Mouse (Mus musculus): ENCODE measurements around the gene Nat14. TPM values are rescaled to one million over a fixed set of nuclear protein-coding genes. Genes with fewer than 3 reads are reported as not detected.

Nat14 gene
- polyA plus RNA-seq (2017; shearing (Covaris generic)) = 0.90 TPM

DNA sequence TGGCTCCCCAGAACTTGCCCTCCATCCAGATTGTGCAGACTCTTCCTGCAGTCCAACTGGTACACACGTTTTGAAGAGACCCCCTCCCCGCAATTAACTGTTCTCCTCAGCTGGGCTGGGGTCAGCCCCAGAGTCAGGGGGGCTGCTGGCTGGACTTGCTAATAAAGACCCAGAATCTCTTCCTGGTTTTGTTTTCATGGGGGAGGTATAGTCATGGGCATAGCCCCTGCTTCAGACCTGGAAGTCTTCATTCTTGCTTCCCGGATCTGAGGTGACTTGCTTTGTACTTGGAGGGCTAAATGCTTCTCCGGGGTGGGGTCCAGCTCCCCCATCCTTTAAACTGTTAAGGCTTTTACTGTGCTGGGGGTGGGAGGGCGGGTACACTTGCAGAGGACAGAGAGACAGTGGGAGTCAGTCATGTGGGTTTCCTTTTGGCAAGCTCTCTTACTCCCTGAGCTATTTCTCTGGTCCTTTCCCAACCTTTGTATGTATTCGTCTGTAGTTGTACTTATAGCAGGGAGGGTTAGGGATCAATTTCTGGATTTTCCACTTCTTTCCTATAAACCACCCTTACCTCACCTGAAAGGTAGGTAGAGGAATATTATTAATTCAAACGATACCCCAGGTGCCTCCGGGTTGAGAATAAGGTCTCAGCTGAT, at the start of gene Nat14:
Nat14 (plus strand) TSS at position 205 of the 659 bp plus-strand sequence.

DNA sequence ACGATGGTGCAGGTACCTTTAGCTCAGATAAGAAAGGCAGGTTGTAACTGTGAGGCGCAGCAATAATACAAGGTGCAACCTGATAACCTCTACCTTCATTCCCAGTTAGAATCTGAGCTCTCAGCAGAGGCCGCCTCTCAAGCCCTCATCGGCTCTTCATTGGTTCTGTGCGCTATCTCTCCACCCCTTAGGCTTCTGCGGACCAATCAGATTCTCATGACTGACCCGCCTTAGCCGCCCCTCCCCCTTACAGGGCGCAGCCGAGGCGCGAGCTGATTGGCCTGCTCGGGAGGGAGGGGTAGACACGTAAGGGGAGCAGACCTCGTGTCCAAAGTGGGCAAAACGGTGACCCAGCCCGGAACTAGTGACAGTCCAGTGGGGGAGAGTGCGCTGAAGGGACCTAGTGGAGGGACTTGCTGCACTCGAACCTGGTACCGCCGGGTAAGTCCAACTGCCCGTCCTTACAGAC, 45.0 kb upstream of the Nat14 start, which contains the start of gene Isoc2a:
Isoc2a (plus strand) TSS at position 401 of the 469 bp plus-strand sequence.

DNA sequence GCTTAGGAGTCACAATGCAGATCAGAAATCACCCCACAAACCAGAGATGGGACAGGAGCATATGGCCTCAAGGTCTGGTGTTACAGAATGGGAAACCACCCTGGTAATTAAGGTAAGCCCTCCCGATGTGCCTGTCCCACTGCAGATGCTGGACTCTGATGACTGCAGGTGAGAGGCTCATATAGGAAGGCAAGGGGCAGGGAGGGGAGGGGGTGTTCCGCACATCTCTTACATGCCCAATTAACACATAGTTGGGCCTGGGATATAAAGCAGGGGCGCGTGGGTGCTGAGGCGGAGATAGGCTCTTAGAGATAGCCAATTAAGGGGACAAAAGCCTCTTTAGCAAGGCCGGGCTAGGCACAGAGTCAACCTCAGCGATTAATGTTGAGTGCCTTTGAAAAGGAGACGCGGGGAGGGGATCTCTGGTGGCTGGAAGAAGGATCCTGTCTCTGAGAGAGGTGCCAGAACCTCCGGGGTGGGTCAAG, 15.3 kb upstream of the Nat14 start, which contains the start of gene Gm36210:
Gm36210 (minus strand) TSS at position 51 of the 485 bp plus-strand sequence.

DNA sequence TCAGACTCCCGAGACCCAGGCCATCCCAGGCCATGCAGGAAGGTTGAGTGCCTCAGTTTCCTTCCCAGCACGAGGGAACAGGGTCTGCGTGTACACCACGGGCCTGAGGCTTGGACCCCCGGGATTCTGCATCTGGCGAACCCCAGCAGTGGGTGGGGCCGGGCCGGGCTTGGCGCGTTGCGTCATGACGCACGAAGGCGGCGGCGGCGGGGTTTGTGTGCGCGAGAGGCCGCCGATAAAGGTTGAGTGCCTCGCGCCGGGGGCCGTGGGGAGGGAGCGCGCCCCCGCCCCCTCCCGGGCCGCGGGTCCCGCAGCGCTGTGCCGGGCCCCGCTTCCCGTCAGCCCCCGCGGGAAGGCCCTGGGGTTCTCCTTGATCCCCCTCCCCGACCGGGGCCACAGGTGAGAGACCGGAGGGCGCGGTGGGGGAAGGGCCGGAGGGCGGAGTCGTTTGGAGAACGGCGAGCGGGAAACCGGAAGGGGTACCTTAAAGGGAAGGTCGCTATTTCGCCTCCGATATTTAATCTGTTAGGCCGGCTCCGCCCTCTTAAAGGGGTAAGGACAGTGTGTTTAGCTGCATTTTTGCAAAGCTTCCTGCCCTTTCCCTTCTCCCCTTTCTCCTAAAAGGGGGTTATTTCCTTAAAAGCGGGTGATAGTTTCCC, 6.7 kb upstream of the Nat14 start, which contains the start of gene Zfp628:
Zfp628 (plus strand) TSS at position 211 of the 659 bp plus-strand sequence.

DNA sequence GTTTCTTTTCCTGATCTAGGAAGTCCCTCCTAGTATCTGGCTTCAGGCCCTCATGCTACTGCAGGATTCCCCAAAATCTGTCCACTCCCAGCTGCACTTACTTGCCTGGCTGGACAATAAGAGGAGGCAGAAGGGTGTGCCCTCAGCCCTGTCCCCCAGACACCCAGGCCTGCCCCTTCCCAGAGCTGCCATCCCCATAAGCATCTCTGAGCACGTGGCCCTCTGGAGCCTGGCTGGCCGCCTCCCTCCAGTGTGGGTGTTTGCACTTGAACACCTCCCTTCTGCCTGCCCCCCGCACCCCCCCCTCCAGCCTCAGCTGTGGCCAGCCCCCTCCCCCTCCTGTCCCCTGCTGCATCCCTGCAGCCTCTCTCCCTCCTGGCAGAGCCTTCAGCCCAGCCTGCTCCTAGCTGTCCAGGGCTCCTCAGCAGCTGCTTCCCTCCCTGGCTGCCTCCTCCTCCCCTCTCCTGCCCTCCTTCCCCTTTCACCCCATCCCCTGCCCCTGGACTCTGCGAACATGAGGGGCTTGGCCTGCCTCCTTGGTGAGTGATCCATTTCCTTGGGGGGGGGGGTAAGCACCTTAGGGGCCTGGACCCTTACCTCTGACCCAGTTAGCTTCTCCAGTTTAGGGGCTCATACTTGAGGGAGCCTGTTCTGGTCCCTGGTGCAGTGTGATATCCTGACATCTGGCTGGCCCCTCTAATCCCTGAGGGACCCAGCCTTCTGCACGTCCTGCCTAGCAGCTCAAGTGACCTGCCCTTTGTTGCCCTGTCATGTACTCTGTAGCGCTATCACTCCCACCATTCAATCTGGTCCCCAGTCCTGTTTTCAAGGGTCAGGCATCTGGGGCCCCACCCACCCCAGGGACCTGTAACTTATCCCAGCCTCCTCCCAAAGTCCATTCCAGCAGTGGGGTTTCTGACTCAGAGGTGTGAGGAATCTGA, 3.9 kb downstream of the Nat14 start, which contains the start of gene Ssc5d:
Ssc5d (plus strand) TSS at position 345 of the 941 bp plus-strand sequence.

DNA sequence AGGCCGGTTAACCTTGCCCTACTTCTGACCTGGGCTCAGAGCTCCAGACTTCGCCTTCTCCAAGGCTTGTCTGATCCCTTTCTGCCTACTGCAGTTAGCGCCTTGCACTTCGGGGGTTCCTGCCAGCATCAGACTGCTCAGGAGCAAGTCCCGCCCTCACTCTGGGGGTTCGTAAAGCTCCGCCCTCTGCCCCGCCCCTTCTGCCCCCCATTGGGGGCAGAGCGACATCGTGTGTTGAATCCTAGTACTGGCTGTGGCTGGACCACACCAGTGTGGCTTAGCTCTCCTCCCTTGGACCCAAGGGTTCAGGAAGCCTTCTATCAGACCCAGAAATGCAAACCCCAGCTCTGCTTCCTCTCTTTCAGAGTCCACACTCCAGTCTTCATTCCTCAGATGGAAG, 42.4 kb downstream of the Nat14 start, which contains the start of gene Sbk2:
Sbk2 (minus strand) TSS at position 135 of the 400 bp plus-strand sequence.

DNA sequence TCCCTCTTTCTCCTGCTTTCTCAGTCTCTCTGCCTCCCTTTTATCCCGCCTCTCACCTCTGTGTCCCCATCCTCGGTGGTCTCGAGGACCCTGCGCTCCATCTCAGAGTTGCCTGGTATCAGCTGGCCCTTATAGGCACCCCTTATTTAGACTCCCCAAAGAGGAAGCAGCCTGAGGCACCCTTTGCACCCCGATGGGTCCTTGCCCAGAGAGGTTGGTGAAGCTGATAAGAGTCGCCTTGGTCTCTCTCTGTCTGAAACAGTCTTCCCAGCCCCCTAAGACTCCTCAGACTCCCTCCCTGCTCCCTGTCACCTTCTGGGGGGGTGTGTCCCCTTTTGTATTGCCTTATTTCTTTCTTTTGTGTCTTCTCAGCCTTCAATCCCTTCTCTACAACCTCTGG, 49.2 kb downstream of the Nat14 start, which contains the start of gene Sbk3:
Sbk3 (minus strand) TSS at position 101 of the 400 bp plus-strand sequence.

Other genes with a start within 250 kb of the Nat14 start
- 82.1 TPM for gene Hspbp1, start 237.0 kb upstream of the Nat14 start, polyA plus RNA-seq (2017; shearing (Covaris generic))
- not detected for gene Brsk1, start 231.4 kb upstream of the Nat14 start, polyA plus RNA-seq (2017; shearing (Covaris generic))
- 0.10 TPM for gene Tmem150b, start 196.8 kb upstream of the Nat14 start, polyA plus RNA-seq (2017; shearing (Covaris generic))
- 49.9 TPM for gene Kmt5c, start 181.9 kb upstream of the Nat14 start, polyA plus RNA-seq (2017; shearing (Covaris generic))
- gene Cox6b2, start 168.9 kb upstream of the Nat14 start, polyA plus RNA-seq (2017; shearing (Covaris generic)) = 3.0 TPM
- not detected for gene Fam71e2, start 150.7 kb upstream of the Nat14 start, polyA plus RNA-seq (2017; shearing (Covaris generic))
- not detected for gene Il11, start 139.2 kb upstream of the Nat14 start, polyA plus RNA-seq (2017; shearing (Covaris generic))
- gene Tmem190, start 139.1 kb upstream of the Nat14 start, polyA plus RNA-seq (2017; shearing (Covaris generic)) = not detected
- gene Tmem238, start 132.4 kb upstream of the Nat14 start, polyA plus RNA-seq (2017; shearing (Covaris generic)) = 1.3 TPM
- gene Rpl28, start 129.2 kb upstream of the Nat14 start, polyA plus RNA-seq (2017; shearing (Covaris generic)) = 423 TPM
- 105 TPM for gene Ube2s, start 109.4 kb upstream of the Nat14 start, polyA plus RNA-seq (2017; shearing (Covaris generic))
- not detected for gene Shisa7, start 77.3 kb upstream of the Nat14 start, polyA plus RNA-seq (2017; shearing (Covaris generic))
- 43.7 TPM for gene Isoc2b, start 51.8 kb upstream of the Nat14 start, polyA plus RNA-seq (2017; shearing (Covaris generic))
- gene Isoc2a, start 44.9 kb upstream of the Nat14 start, polyA plus RNA-seq (2017; shearing (Covaris generic)) = 0.53 TPM
- gene Gm36210, start 15.5 kb upstream of the Nat14 start, polyA plus RNA-seq (2017; shearing (Covaris generic)) = not detected
- 1.6 TPM for gene Zfp628, start 6.8 kb upstream of the Nat14 start, polyA plus RNA-seq (2017; shearing (Covaris generic))
- not detected for gene Ssc5d, start 3.8 kb downstream of the Nat14 start, polyA plus RNA-seq (2017; shearing (Covaris generic))
- 0.84 TPM for gene Sbk2, start 42.4 kb downstream of the Nat14 start, polyA plus RNA-seq (2017; shearing (Covaris generic))
- not detected for gene Sbk3, start 49.1 kb downstream of the Nat14 start, polyA plus RNA-seq (2017; shearing (Covaris generic))
- 13.5 TPM for gene Zfp579, start 74.1 kb downstream of the Nat14 start, polyA plus RNA-seq (2017; shearing (Covaris generic))
- gene Zfp524, start 92.4 kb downstream of the Nat14 start, polyA plus RNA-seq (2017; shearing (Covaris generic)) = 34.1 TPM
- 39.2 TPM for gene Fiz1, start 92.7 kb downstream of the Nat14 start, polyA plus RNA-seq (2017; shearing (Covaris generic))
- 5.7 TPM for gene Gm44973, start 93.5 kb downstream of the Nat14 start, polyA plus RNA-seq (2017; shearing (Covaris generic))
- gene Zfp865, start 98.3 kb downstream of the Nat14 start, polyA plus RNA-seq (2017; shearing (Covaris generic)) = 6.2 TPM
- gene Ccdc106, start 98.5 kb downstream of the Nat14 start, polyA plus RNA-seq (2017; shearing (Covaris generic)) = not detected
- gene 4632433K11Rik, start 112.1 kb downstream of the Nat14 start, polyA plus RNA-seq (2017; shearing (Covaris generic)) = not detected
- 3.7 TPM for gene Zfp784, start 116.4 kb downstream of the Nat14 start, polyA plus RNA-seq (2017; shearing (Covaris generic))
- gene Zfp580, start 129.5 kb downstream of the Nat14 start, polyA plus RNA-seq (2017; shearing (Covaris generic)) = 1.1 TPM
- gene U2af2, start 140.1 kb downstream of the Nat14 start, polyA plus RNA-seq (2017; shearing (Covaris generic)) = 98.6 TPM
- gene Epn1, start 158.2 kb downstream of the Nat14 start, polyA plus RNA-seq (2017; shearing (Covaris generic)) = 12.4 TPM
- gene Rfpl4, start 194.9 kb downstream of the Nat14 start, polyA plus RNA-seq (2017; shearing (Covaris generic)) = not detected
- 0.29 TPM for gene Rasl2-9, start 203.9 kb downstream of the Nat14 start, polyA plus RNA-seq (2017; shearing (Covaris generic))
- 0.12 TPM for gene Vmn1r55, start 227.6 kb downstream of the Nat14 start, polyA plus RNA-seq (2017; shearing (Covaris generic))

Data from activated CD4-positive, CD25-positive, alpha-beta regulatory T cell, adult 9 weeks (primary cell).